Mouse (Mus musculus) midbrain, embryonic 16.5 days (tissue): ENCODE measurements at regions not wholly inside any gene's neighbourhood (a gene's known extent, or its start where the extent isn't known, plus 50 kb on each side); places are given as distances from the start of the nearest gene placed in this dataset.

ENCODE experiments used
- ATAC-seq: fragments of 200-750 bp; cut with Nextera tagmentation; 2 replicates; pipeline ENCODE4 v1.8.0; 2017; ENCODE audit warnings: moderate TSS enrichment
- H3K27ac ChIP-seq: fragments of 300-500 bp; sonication (generic); 2 replicates; pipeline ENCODE4 v1.5.1; 2014; ENCODE audit warnings: mild to moderate bottlenecking, low read length, mixed read lengths
- H3K27me3 ChIP-seq: fragments of 300-500 bp; sonication (generic); 2 replicates; pipeline ENCODE4 v1.6.1; 2014; ENCODE audit warnings: low read depth, low read length, mixed read lengths; ENCODE audit not compliant: control insufficient read depth, insufficient read depth
- H3K36me3 ChIP-seq: fragments of 300-500 bp; sonication (generic); 2 replicates; pipeline ENCODE4 v1.6.1; 2014; ENCODE audit warnings: mild to moderate bottlenecking, low read length, moderate library complexity, mixed read lengths; ENCODE audit not compliant: control insufficient read depth, insufficient read depth
- H3K4me1 ChIP-seq: fragments of 300-500 bp; sonication (generic); 2 replicates; pipeline ENCODE4 v1.6.1; 2014; ENCODE audit warnings: mild to moderate bottlenecking, low read length, mixed read lengths; ENCODE audit not compliant: control insufficient read depth, insufficient read depth
- H3K4me2 ChIP-seq: fragments of 300-500 bp; sonication (generic); 2 replicates; pipeline ENCODE4 v1.6.1; 2014; ENCODE audit warnings: mild to moderate bottlenecking, low read length, mixed read lengths
- H3K4me3 ChIP-seq: fragments of 300-500 bp; sonication (generic); 2 replicates; pipeline ENCODE4 v1.5.1; 2014; ENCODE audit warnings: low read depth, mild to moderate bottlenecking, low read length, moderate library complexity, mixed read lengths
- H3K9ac ChIP-seq: fragments of 300-500 bp; sonication (generic); 2 replicates; pipeline ENCODE4 v1.6.1; 2014; ENCODE audit warnings: low read depth, low read length, mixed read lengths
- H3K9me3 ChIP-seq: fragments of 300-500 bp; sonication (generic); replicated peaks from 2 replicates; pipeline ENCODE4 v1.6.1; 2014; ENCODE audit warnings: mild to moderate bottlenecking, low read length, mixed read lengths; ENCODE audit not compliant: control insufficient read depth, poor library complexity, severe bottlenecking
- WGBS: fragments of 180-500 bp; shearing (Covaris S2); extraction: QIAGEN DNeasy Blood & Tissue Kit; methylation state at CpG from one replicate; pipeline ENCODE4 v1.1.7; 2014; 5-methylcytosine and 5-hydroxymethylcytosine counted together

DNA sequence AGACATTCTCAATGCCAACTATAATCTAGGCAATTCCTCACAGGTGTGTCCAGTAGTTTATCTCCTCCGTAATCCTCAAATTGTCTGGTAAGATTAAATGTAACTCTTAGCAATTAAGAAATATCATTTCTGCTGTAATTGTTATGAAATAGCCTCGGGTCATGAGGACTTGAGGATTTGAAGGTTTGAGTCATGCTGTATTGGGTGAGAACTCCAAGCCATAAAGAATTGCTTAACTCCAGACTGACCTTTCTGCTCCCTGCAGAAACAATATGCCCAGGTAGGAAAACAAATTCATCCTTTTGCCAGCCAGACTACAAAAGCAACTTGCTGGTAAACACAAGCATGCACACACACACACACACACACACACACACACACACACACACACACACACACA is 190.8 kb upstream of the Kynu start:
- H3K4me3 ChIP-seq = no peak overlapping the region
- no peaks in the 10 kb centered on the region for H3K36me3 ChIP-seq
- no peak overlapping the region for H3K9ac ChIP-seq
- no peaks in the 10 kb centered on the region for H3K27me3 ChIP-seq
- no peak overlapping the region for H3K27ac ChIP-seq
- H3K4me2 ChIP-seq = no peak overlapping the region
- ATAC-seq = no peak
- no peaks in the 10 kb centered on the region for H3K4me1 ChIP-seq
- 83% methylated on average over 2 of the region's 2 CpGs for WGBS
- H3K9me3 ChIP-seq = no peaks in the 10 kb centered on the region

DNA sequence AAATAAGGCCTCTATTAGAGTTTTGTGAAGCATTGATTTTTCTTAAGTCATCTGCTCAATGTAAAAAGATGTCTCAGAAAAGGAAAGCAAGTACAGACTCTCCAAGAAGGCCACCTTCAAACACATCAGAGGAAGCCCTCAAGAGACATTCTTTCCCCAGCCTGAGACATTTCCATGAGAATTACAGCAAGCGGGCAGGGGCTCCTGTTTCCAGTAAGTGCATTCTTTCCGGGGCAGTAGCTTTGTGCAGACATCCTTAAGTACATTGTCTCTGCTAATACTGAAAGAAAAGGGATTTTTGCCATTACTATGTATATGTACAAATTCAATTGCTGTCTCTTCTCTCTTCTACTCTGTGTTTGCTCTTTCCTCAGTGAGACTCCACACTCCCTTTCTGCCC is 189.3 kb upstream of the Kynu start:
- no peak overlapping the region for H3K4me2 ChIP-seq
- no peaks in the 10 kb centered on the region for H3K27me3 ChIP-seq
- H3K27ac ChIP-seq = no peak overlapping the region
- no peaks in the 10 kb centered on the region for H3K36me3 ChIP-seq
- H3K9ac ChIP-seq = no peak overlapping the region
- ATAC-seq = no peak
- H3K9me3 ChIP-seq = no peaks in the 10 kb centered on the region
- no peak overlapping the region for H3K4me3 ChIP-seq
- no peaks in the 10 kb centered on the region for H3K4me1 ChIP-seq
- 11% methylated on average over 2 of the region's 2 CpGs for WGBS

DNA sequence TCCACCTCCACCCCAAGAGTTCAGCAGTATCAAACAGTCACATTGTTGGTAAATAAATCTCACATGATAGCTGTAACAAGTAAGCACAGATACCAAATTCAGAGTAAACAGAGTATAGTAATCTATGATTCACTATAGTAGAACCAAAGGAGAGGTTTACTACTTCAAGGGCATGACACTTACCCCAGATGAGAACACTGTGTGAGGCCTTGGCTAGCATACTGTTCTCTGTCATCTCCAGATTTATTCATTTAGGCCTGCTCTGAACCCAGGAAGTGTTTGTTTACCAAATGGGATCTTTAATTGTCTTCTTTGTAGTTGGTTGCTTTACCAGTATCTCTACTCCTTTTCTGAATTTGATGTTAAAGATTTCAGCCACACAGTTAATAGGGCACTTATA is 151.8 kb upstream of the Kynu start:
- Histone ChIP-seq H3K27ac (no peak overlapping the region), H3K4me3 (no peak overlapping the region), H3K9me3 (no peaks in the 10 kb centered on the region), H3K27me3 (no peaks in the 10 kb centered on the region), H3K36me3 (no peaks in the 10 kb centered on the region), H3K4me2 (no peak overlapping the region), H3K9ac (no peak overlapping the region), H3K4me1 (no peaks in the 10 kb centered on the region)
- no peak for ATAC-seq

DNA sequence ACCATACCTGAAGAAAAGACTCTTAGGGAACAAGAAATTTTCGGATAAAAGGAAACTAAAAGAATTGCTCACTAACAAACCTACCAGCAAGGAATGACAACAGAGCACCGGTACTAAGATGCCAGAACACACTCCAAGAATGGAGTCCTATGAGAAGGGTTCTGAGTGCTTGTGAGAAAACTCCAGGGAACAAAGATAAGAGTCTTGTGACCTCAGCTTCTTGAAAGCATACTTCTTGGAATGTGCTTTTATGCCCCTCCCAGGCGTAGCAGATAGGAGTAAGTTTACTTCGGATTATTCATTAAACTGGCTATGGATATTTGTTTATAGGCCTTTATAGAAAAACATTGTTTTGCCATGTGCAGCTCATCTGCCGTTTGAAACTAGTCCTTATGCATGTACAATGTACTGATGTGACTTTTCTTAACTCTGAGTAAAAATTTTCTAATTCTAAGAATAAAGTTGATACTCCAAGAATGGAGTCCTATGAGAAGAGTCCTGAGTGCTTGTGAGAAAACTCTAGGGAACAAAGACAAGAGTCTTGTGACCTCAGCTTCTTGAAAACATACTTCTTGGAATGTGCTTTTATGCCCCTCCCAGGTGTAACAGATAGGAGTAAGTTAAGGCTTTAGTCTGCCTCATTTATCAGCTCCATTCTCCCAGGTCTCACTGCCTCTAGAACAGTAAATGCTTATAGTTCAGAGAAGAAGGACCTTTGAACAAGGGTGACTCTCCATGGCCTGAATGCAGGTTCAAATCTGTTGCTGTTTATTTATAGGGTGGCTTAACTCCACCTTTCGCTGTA is 150.8 kb upstream of the Kynu start:
- Histone ChIP-seq H3K4me2 (no peak overlapping the region), H3K27me3 (no peaks in the 10 kb centered on the region), H3K4me3 (no peak overlapping the region), H3K27ac (no peak overlapping the region), H3K9me3 (no peaks in the 10 kb centered on the region), H3K9ac (no peak overlapping the region), H3K4me1 (no peaks in the 10 kb centered on the region), H3K36me3 (no peaks in the 10 kb centered on the region)
- ATAC-seq = no peak
- WGBS = 90% methylated on average over 6 of the region's 6 CpGs

DNA sequence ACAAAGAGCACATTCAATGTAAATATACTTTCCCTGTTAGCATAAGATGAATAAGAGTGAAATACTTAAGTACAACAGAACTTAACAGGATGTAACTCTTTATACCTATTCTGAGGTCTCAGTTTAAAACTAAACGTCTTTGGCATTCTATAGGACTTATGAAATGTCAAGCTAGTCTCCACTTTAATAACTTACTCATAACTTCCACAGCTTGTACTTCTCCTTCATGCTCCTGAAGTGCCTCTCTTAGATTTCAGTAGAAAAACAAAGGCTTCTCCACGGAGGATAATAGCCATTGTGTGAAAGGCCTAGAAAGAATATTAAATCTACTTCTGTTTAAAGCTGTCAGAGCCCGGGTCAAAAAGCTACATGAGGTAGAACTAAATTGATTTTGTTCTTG is 117.9 kb upstream of the Kynu start:
- H3K4me2 ChIP-seq = no peak overlapping the region
- no peaks in the 10 kb centered on the region for H3K9me3 ChIP-seq
- H3K4me1 ChIP-seq = no peaks in the 10 kb centered on the region
- ATAC-seq = no peak
- 11% methylated on average over 3 of the region's 3 CpGs for WGBS
- no peak overlapping the region for H3K9ac ChIP-seq
- no peaks in the 10 kb centered on the region for H3K36me3 ChIP-seq
- no peak overlapping the region for H3K4me3 ChIP-seq
- no peaks in the 10 kb centered on the region for H3K27me3 ChIP-seq
- no peak overlapping the region for H3K27ac ChIP-seq

DNA sequence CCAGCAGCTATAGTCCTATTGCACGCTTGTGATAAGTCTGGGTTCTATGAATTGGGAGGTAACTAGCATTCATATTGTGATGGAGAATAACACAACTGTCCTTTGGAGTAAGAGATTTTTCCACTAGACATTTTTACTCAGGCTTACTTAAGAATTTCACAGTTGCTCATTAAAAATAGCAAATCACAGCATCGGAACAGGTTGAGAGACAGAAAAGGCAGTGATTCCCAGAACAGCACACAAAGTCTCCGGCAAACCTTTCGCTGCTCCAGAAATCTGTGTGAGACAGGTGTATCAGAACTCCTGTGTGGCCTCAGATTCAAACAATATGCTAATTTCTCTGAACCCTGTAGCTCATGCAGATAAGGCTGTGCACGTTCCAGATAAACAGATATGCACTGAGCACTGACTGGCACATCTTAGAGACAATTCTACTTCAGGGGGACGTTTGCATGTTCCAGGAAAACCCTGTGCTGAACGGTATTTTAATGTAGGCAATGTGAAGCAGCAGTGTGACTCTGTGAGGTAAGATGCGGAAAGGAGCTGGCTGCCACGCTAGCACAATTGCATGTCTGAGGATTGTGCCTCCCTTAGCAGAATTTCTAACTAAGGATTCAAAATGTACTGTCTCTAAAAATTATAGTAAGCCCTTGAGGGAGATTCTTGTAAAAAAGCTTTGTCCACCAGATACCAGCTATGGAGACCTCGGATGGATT is 99.8 kb upstream of the Kynu start:
- ATAC-seq = no peak
- H3K9ac ChIP-seq = no peak overlapping the region
- H3K27me3 ChIP-seq = no peaks in the 10 kb centered on the region
- H3K9me3 ChIP-seq = no peaks in the 10 kb centered on the region
- no peak overlapping the region for H3K4me3 ChIP-seq
- no peak overlapping the region; the same call in 1 of the 2 replicates for H3K27ac ChIP-seq
- H3K36me3 ChIP-seq = no peaks in the 10 kb centered on the region
- WGBS = 80% methylated on average over 10 of the region's 10 CpGs
- H3K4me1 ChIP-seq = no peaks in the 10 kb centered on the region
- H3K4me2 ChIP-seq = no peak overlapping the region

DNA sequence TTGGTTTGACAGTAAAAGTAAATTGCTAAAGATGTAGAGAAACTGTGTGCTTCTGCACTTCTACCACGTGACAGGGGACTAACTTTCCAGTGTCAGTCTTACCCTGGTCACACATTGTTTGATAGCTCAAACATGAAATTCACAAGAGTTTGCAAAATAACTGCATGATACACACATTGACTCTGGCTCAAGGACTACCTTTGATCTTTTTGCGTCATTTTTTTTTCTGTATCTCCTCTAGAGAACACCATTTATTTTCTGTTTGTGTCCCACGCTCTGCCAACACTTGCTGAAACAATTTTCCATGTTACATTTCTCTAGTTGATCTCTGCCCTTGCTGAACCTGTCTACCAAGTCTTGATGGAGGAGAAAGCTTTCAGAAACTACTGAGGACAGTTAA is 86.0 kb upstream of the Kynu start:
- H3K9ac ChIP-seq = no peak overlapping the region
- no peak overlapping the region for H3K4me2 ChIP-seq

DNA sequence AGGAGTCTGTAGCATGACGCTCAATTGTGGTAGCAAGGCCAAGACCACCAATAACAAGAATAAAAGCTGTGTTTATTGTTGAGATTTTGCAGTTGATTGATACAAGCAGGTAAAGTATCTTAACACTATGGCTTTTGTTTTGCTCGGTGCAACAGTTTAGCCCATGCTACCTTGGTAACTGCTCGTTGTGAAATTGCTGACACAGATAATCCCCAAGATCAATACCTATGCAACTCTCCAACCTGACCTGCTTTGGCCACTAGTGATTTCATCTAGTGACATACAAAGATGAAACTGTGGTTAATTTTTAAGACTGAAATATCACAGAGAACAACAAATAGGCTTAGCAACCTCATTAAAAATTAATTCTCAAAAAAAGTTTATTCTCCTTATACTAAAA is 85.2 kb upstream of the Kynu start:
- no peaks in the 10 kb centered on the region for H3K4me1 ChIP-seq
- no peak overlapping the region for H3K4me2 ChIP-seq
- H3K9ac ChIP-seq = no peak overlapping the region
- 90% methylated on average over 3 of the region's 3 CpGs for WGBS
- H3K27me3 ChIP-seq = no peaks in the 10 kb centered on the region
- H3K36me3 ChIP-seq = no peaks in the 10 kb centered on the region
- no peaks in the 10 kb centered on the region for H3K9me3 ChIP-seq
- H3K27ac ChIP-seq = no peak overlapping the region
- no peak overlapping the region for H3K4me3 ChIP-seq
- no peak for ATAC-seq

More for the DNA sequence above, 86.0 kb upstream of the Kynu start:
- 83% methylated on average over 3 of the region's 3 CpGs for whole genome bisulfite sequencing
- Histone ChIP-seq H3K27ac (no peak overlapping the region), H3K4me3 (no peak overlapping the region), H3K27me3 (no peaks in the 10 kb centered on the region), H3K36me3 (no peaks in the 10 kb centered on the region), H3K4me1 (no peaks in the 10 kb centered on the region), H3K9me3 (no peaks in the 10 kb centered on the region)
- no peak for ATAC-seq

DNA sequence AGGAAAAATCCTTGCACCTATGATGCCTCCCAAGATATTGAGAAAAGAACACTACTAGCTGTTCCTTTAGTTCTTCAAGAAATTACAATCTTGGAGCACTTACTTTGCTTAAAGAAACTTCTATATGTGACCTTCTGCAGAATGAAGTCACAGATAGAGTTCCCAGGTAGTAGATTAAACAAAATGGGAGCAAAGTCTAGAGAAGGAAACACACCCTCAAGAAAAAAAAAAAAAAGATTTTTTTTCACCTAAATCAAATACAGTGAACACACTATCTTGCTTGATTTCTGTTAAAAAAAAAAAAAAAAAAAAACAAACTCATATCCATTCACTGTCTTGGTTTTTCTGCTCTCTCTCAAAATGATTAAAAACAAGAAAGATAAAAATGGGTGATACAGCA is 76.6 kb upstream of the Kynu start:
- Histone ChIP-seq H3K27ac (no peak overlapping the region), H3K9me3 (no peaks in the 10 kb centered on the region), H3K27me3 (no peaks in the 10 kb centered on the region), H3K4me2 (no peak overlapping the region), H3K4me1 (no peaks in the 10 kb centered on the region), H3K4me3 (no peak overlapping the region), H3K36me3 (no peaks in the 10 kb centered on the region), H3K9ac (no peak overlapping the region)
- ATAC-seq = no peak
